Mouse (Mus musculus) kidney, adult 2 months (tissue): ENCODE data around the gene Prss48.

ENCODE experiments used
- CTCF ChIP-seq: fragments of 200-500 bp; conservative IDR thresholded peaks from 2 replicates; pipeline ENCODE4 v1.5.1; 2011; ENCODE audit warnings: low read depth, mild to moderate bottlenecking, control low read depth, low read length, moderate library complexity, mixed read lengths; ENCODE audit not compliant: insufficient read depth, insufficient read length
- POLR2A ChIP-seq: fragments of 200-500 bp; IDR thresholded peaks from one replicate; pipeline ENCODE4 v1.6.1; 2011; ENCODE audit warnings: low read depth, low read length, control low read depth

- TF ChIP-seq CTCF = no peak
- no peak for TF ChIP-seq POLR2A
Measured at GRCm38 (mm10) chr3:85991140-85991801, 11.0 kb downstream of the Prss48 start.
